Comparison of ENCODE assay signal across 1 mouse cellular context in the genomic region with DNA sequence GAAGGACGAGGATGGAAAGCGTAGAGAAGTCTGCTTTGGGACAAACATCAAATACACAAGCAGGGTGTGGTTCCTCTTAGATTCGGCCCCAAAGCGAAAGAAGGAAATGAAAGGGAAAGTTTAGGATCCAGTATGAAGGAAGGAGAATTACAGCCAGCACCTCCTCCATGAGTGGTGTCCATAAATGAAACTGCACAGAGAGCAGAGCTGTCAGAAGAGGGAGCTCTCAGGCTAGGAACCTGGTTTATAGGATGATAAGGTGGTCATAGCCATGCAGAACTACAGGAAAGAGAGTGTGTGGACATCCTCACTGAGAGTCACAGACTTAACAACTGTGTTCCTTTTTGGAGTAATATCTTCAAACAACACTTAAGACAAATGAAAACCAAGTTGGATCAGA.
A peak's percentile ranks its signal among the peaks of the same experiment; 100 is the strongest.
TF ChIP-seq lines count a peak whose summit lies in the region.

No protein-coding gene starts in this region.

TF ChIP-seq in CH12.LX, 34 proteins besides CTCF, POLR2A, EP300 and RAD21 (continued from another document):
- TF ChIP-seq RCOR1 (conservative IDR thresholded peaks at IDR 0.05; ENCODE audit: low read depth, low read length) (no peak), ZC3H11A (IDR thresholded peaks at IDR 0.05; ENCODE audit: low read depth, low read length) (peak; percentile 13; the same call in 1 of the 2 replicates), ZNF384 (IDR thresholded peaks at IDR 0.05; ENCODE audit: low read depth, low read length) (no peak), ZKSCAN1 (IDR thresholded peaks at IDR 0.05; ENCODE audit: borderline replicate concordance, low read depth, low read length) (no peak), SMC3 (IDR thresholded peaks at IDR 0.05; ENCODE audit: low read depth, low read length) (peak; percentile 57), POLR2AphosphoS2 (IDR thresholded peaks at IDR 0.05; ENCODE audit: low read depth, low read length) (no peak), USF1 (IDR thresholded peaks at IDR 0.05; ENCODE audit: low read depth, low read length) (no peak), ZMIZ1 (IDR thresholded peaks at IDR 0.05; ENCODE audit: low read depth, low read length) (no peak)
